Mouse (Mus musculus): ENCODE measurements at regions not wholly inside any gene's neighbourhood (a gene's known extent, or its start where the extent isn't known, plus 50 kb on each side); places are given as distances from the start of the nearest gene placed in this dataset.

- no peak for DNase-seq
Observed at GRCm38 (mm10) chr1:41551271-41551670, 745.9 kb downstream of the Tmem182 start.

- DNase-seq, result no peak
Observed at GRCm38 (mm10) chr1:41555607-41556006, 750.2 kb downstream of the Tmem182 start.

GRCm38 (mm10) chr1:41559101-41559665, 753.8 kb downstream of the Tmem182 start:
- DNase-seq, result no peak

- no peak for DNase-seq
Observed at GRCm38 (mm10) chr1:41559991-41560390, 754.6 kb downstream of the Tmem182 start.

GRCm38 (mm10) chr1:41603471-41603870, 798.1 kb downstream of the Tmem182 start:
- no peak for DNase-seq

- DNase-seq, result no peak
Observed at GRCm38 (mm10) chr1:41604996-41605747, 799.8 kb downstream of the Tmem182 start.

GRCm38 (mm10) chr1:41605748-41606131, 800.3 kb downstream of the Tmem182 start:
- DNase-seq, result no peak

- DNase-seq, result no peak
Observed at GRCm38 (mm10) chr1:41610783-41611182, 805.4 kb downstream of the Tmem182 start.

GRCm38 (mm10) chr1:41651804-41652203, 846.4 kb downstream of the Tmem182 start:
- DNase-seq, result no peak

GRCm38 (mm10) chr1:41652210-41652609, 846.8 kb downstream of the Tmem182 start:
- DNase-seq, result no peak

- peak; percentile 29 for DNase-seq
Observed at GRCm38 (mm10) chr1:41652646-41653427, 847.4 kb downstream of the Tmem182 start.

GRCm38 (mm10) chr1:41674086-41674485, 868.7 kb downstream of the Tmem182 start:
- DNase-seq, result no peak

- no peak for DNase-seq
Observed at GRCm38 (mm10) chr1:41675345-41675744, 869.9 kb downstream of the Tmem182 start.

GRCm38 (mm10) chr1:41705692-41706091, 900.3 kb downstream of the Tmem182 start:
- DNase-seq, result no peak

- no peak for DNase-seq
Observed at GRCm38 (mm10) chr1:41742644-41743331, 937.4 kb downstream of the Tmem182 start.

- DNase-seq, result no peak
Observed at GRCm38 (mm10) chr1:41743332-41743710, 937.9 kb downstream of the Tmem182 start.

GRCm38 (mm10) chr1:41744531-41744930, 939.1 kb downstream of the Tmem182 start:
- no peak for DNase-seq

- DNase-seq, result no peak
Observed at GRCm38 (mm10) chr1:41759366-41759765, 936.2 kb upstream of the Pou3f3 start.
